Mouse (Mus musculus): ENCODE results near the gene 4922502D21Rik. TPM values are rescaled to one million over a fixed set of nuclear protein-coding genes. Genes with fewer than 3 reads are reported as not detected.
"Not testable (repeated sequence)": the region's sequence is repeated elsewhere in the genome, so short reads cannot be mapped to it uniquely, and the experiment has no call there.

Gene 4922502D21Rik
- polyA plus RNA-seq, 1 experiment = not detected

GRCm38 (mm10) chr6:129344408-129344807, 12.8 kb upstream of the 4922502D21Rik start:
- DNase-seq (ENCODE audit: low read depth) = no peak
- TF ChIP-seq CTCF (IDR thresholded peaks at IDR 0.05; ENCODE audit: borderline replicate concordance, extremely low read depth, insufficient read depth, insufficient read length) = no peak
- TF ChIP-seq POLR2A (IDR thresholded peaks at IDR 0.05; ENCODE audit: borderline replicate concordance, extremely low read depth, insufficient read depth, insufficient read length, poor library complexity, severe bottlenecking) = no peak

GRCm38 (mm10) chr6:129342391-129342790, 10.8 kb upstream of the 4922502D21Rik start, which contains the start of gene Clec12a:
TSS of gene Clec12a (plus strand) at chr6:129342691.
- not testable (repeated sequence) for DNase-seq (ENCODE audit: low read depth)

GRCm38 (mm10) chr6:129337751-129338150, 6.2 kb upstream of the 4922502D21Rik start:
- no peak for TF ChIP-seq POLR2A (IDR thresholded peaks at IDR 0.05; ENCODE audit: borderline replicate concordance, extremely low read depth, insufficient read depth, insufficient read length, poor library complexity, severe bottlenecking)
- no peak for TF ChIP-seq CTCF (IDR thresholded peaks at IDR 0.05; ENCODE audit: borderline replicate concordance, extremely low read depth, insufficient read depth, insufficient read length)
- no peak for DNase-seq (ENCODE audit: low read depth)

- DNase-seq (ENCODE audit: low read depth) = peak; percentile 77
- peak; percentile 65 for TF ChIP-seq CTCF (IDR thresholded peaks at IDR 0.05; ENCODE audit: borderline replicate concordance, extremely low read depth, insufficient read depth, insufficient read length)
- no peak for TF ChIP-seq POLR2A (IDR thresholded peaks at IDR 0.05; ENCODE audit: borderline replicate concordance, extremely low read depth, insufficient read depth, insufficient read length, poor library complexity, severe bottlenecking)
Measured at GRCm38 (mm10) chr6:129333674-129334078, 2.1 kb upstream of the 4922502D21Rik start.

- TF ChIP-seq CTCF (IDR thresholded peaks at IDR 0.05; ENCODE audit: borderline replicate concordance, extremely low read depth, insufficient read depth, insufficient read length) (no peak), POLR2A (IDR thresholded peaks at IDR 0.05; ENCODE audit: borderline replicate concordance, extremely low read depth, insufficient read depth, insufficient read length, poor library complexity, severe bottlenecking) (no peak)
- DNase-seq (ENCODE audit: low read depth) = peak; percentile 28
Measured at GRCm38 (mm10) chr6:129326568-129327150, 4.9 kb downstream of the 4922502D21Rik start.

- DNase-seq (ENCODE audit: low read depth) = no peak
- TF ChIP-seq POLR2A (IDR thresholded peaks at IDR 0.05; ENCODE audit: borderline replicate concordance, extremely low read depth, insufficient read depth, insufficient read length, poor library complexity, severe bottlenecking) = no peak
- TF ChIP-seq CTCF (IDR thresholded peaks at IDR 0.05; ENCODE audit: borderline replicate concordance, extremely low read depth, insufficient read depth, insufficient read length) = no peak
Measured at GRCm38 (mm10) chr6:129326016-129326415, 5.6 kb downstream of the 4922502D21Rik start.

GRCm38 (mm10) chr6:129319331-129319730, 12.3 kb downstream of the 4922502D21Rik start:
- DNase-seq (ENCODE audit: low read depth) = no peak
- TF ChIP-seq CTCF (IDR thresholded peaks at IDR 0.05; ENCODE audit: borderline replicate concordance, extremely low read depth, insufficient read depth, insufficient read length) (no peak), POLR2A (IDR thresholded peaks at IDR 0.05; ENCODE audit: borderline replicate concordance, extremely low read depth, insufficient read depth, insufficient read length, poor library complexity, severe bottlenecking) (no peak)

- DNase-seq (ENCODE audit: low read depth) = no peak
- TF ChIP-seq CTCF (IDR thresholded peaks at IDR 0.05; ENCODE audit: borderline replicate concordance, extremely low read depth, insufficient read depth, insufficient read length) (no peak), POLR2A (IDR thresholded peaks at IDR 0.05; ENCODE audit: borderline replicate concordance, extremely low read depth, insufficient read depth, insufficient read length, poor library complexity, severe bottlenecking) (no peak)
Measured at GRCm38 (mm10) chr6:129318395-129318794, 13.2 kb downstream of the 4922502D21Rik start.

GRCm38 (mm10) chr6:129316463-129316862, 15.1 kb downstream of the 4922502D21Rik start:
- no peak for DNase-seq (ENCODE audit: low read depth)
- TF ChIP-seq CTCF (IDR thresholded peaks at IDR 0.05; ENCODE audit: borderline replicate concordance, extremely low read depth, insufficient read depth, insufficient read length) (no peak), POLR2A (IDR thresholded peaks at IDR 0.05; ENCODE audit: borderline replicate concordance, extremely low read depth, insufficient read depth, insufficient read length, poor library complexity, severe bottlenecking) (no peak)

GRCm38 (mm10) chr6:129315698-129316097, 15.9 kb downstream of the 4922502D21Rik start:
- TF ChIP-seq POLR2A (IDR thresholded peaks at IDR 0.05; ENCODE audit: borderline replicate concordance, extremely low read depth, insufficient read depth, insufficient read length, poor library complexity, severe bottlenecking) = no peak
- TF ChIP-seq CTCF (IDR thresholded peaks at IDR 0.05; ENCODE audit: borderline replicate concordance, extremely low read depth, insufficient read depth, insufficient read length) = no peak

GRCm38 (mm10) chr6:129314655-129315168, 16.9 kb downstream of the 4922502D21Rik start:
- DNase-seq (ENCODE audit: low read depth) = no peak

More at GRCm38 (mm10) chr6:129315698-129316097, 15.9 kb downstream of the 4922502D21Rik start:
- no peak for DNase-seq (ENCODE audit: low read depth)

GRCm38 (mm10) chr6:129312499-129312898, 19.1 kb downstream of the 4922502D21Rik start:
- TF ChIP-seq CTCF (IDR thresholded peaks at IDR 0.05; ENCODE audit: borderline replicate concordance, extremely low read depth, insufficient read depth, insufficient read length) = no peak
- TF ChIP-seq POLR2A (IDR thresholded peaks at IDR 0.05; ENCODE audit: borderline replicate concordance, extremely low read depth, insufficient read depth, insufficient read length, poor library complexity, severe bottlenecking) = no peak
- DNase-seq (ENCODE audit: low read depth) = no peak

More at GRCm38 (mm10) chr6:129314655-129315168, 16.9 kb downstream of the 4922502D21Rik start:
- no peak for TF ChIP-seq POLR2A (IDR thresholded peaks at IDR 0.05; ENCODE audit: borderline replicate concordance, extremely low read depth, insufficient read depth, insufficient read length, poor library complexity, severe bottlenecking)
- no peak for TF ChIP-seq CTCF (IDR thresholded peaks at IDR 0.05; ENCODE audit: borderline replicate concordance, extremely low read depth, insufficient read depth, insufficient read length)
